Mouse (Mus musculus) limb, embryonic 14.5 days (tissue): ENCODE measurements around the gene Gdf7. TPM values are rescaled to one million over a fixed set of nuclear protein-coding genes. Genes with fewer than 3 reads are reported as not detected.

Experiments
- ATAC-seq: fragments of 200-750 bp; cut with Nextera tagmentation; 2 replicates; pipeline ENCODE4 v1.8.0; 2017; ENCODE audit warnings: low read depth, moderate number of reproducible peaks, moderate TSS enrichment; ENCODE audit not compliant: low FRiP score
- DNase-seq: peaks from one replicate; pipeline ENCODE4 v3.0.0-alpha.2; 2015; ENCODE audit warnings: low spot score
- H3K27ac ChIP-seq: fragments of 300-500 bp; sonication (generic); replicated peaks from 2 replicates; pipeline ENCODE4 v1.5.1; 2014; ENCODE audit warnings: low read depth, mild to moderate bottlenecking, low read length, moderate library complexity, mixed read lengths
- H3K27me3 ChIP-seq: fragments of 300-500 bp; sonication (generic); 2 replicates; pipeline ENCODE4 v1.6.1; 2014; ENCODE audit warnings: low read length, mixed read lengths; ENCODE audit not compliant: control insufficient read depth, insufficient read depth
- H3K36me3 ChIP-seq: fragments of 300-500 bp; sonication (generic); 2 replicates; pipeline ENCODE4 v1.6.1; 2014; ENCODE audit warnings: mild to moderate bottlenecking, low read length, moderate library complexity, mixed read lengths; ENCODE audit not compliant: control insufficient read depth, insufficient read depth
- H3K4me1 ChIP-seq: fragments of 300-500 bp; sonication (generic); 2 replicates; pipeline ENCODE4 v1.6.1; 2014; ENCODE audit warnings: antibody characterized with exemption, low read length, mixed read lengths; ENCODE audit not compliant: control insufficient read depth, insufficient read depth
- H3K4me2 ChIP-seq: fragments of 300-500 bp; sonication (generic); replicated peaks from 2 replicates; pipeline ENCODE4 v1.6.1; 2014; ENCODE audit warnings: low read depth, mild to moderate bottlenecking, low read length, moderate library complexity; ENCODE audit not compliant: severe bottlenecking
- H3K4me3 ChIP-seq: fragments of 300-500 bp; sonication (generic); replicated peaks from 2 replicates; pipeline ENCODE4 v1.5.1; 2014; ENCODE audit warnings: low read length
- H3K9ac ChIP-seq: fragments of 300-500 bp; sonication (generic); 2 replicates; pipeline ENCODE4 v1.6.1; 2014; ENCODE audit warnings: mild to moderate bottlenecking, low read depth, low read length, moderate library complexity; ENCODE audit not compliant: severe bottlenecking
- H3K9me3 ChIP-seq: fragments of 300-500 bp; sonication (generic); 2 replicates; pipeline ENCODE4 v1.6.1; 2016; ENCODE audit warnings: low read length; ENCODE audit not compliant: control insufficient read depth
- POLR2A ChIP-seq: fragments of 200-500 bp; IDR thresholded peaks from 2 replicates; pipeline ENCODE4 v1.8.0; 2012; ENCODE audit warnings: inconsistent platforms, mild to moderate bottlenecking, moderate library complexity, borderline replicate concordance; ENCODE audit not compliant: insufficient read depth, insufficient read length; ENCODE audit errors: extremely low read depth
- WGBS: fragments of 180-500 bp; shearing (Covaris S2); extraction: QIAGEN DNeasy Blood & Tissue Kit; methylation state at CpG from one replicate; pipeline ENCODE4 v1.1.7; 2014; 5-methylcytosine and 5-hydroxymethylcytosine counted together
- polyA plus RNA-seq, 2 experiments: library from polyadenylated mRNA; depleted of rRNA in 1 of 2; stranded (reverse) in 1 of 2; unstranded in 1 of 2; fragments of >200 nt; fragmentation: Nextera tagmentation in 1 of 2; extraction: Ambion mirVana in 1 of 2; gene quantifications; 2 replicates each; pipeline versions ENCODE4 v1.2.1 to v1.2.3; 2012 to 2014

Gene Gdf7
- polyA plus RNA-seq, 2 experiments, result 0.34 to 0.62 TPM

GRCm38 (mm10) chr12:8281225-8282017 is 20.3 kb downstream of the Gdf7 start:
- no peak overlapping the region for H3K4me3 ChIP-seq
- H3K27ac ChIP-seq, result no peak overlapping the region
- no peak for DNase-seq
- 88% methylated on average over 15 of the region's 15 CpGs for WGBS
- no peak for ATAC-seq
- H3K9me3 ChIP-seq, result no peaks in the 10 kb centered on the region
- H3K4me1 ChIP-seq, result no peaks in the 10 kb centered on the region
- no peaks in the 10 kb centered on the region for H3K27me3 ChIP-seq
- no peak overlapping the region for H3K4me2 ChIP-seq
- no peak for TF ChIP-seq POLR2A
- no peak overlapping the region for H3K9ac ChIP-seq
- H3K36me3 ChIP-seq, result peaks cover 18% of the 10 kb centered on the region

DNA sequence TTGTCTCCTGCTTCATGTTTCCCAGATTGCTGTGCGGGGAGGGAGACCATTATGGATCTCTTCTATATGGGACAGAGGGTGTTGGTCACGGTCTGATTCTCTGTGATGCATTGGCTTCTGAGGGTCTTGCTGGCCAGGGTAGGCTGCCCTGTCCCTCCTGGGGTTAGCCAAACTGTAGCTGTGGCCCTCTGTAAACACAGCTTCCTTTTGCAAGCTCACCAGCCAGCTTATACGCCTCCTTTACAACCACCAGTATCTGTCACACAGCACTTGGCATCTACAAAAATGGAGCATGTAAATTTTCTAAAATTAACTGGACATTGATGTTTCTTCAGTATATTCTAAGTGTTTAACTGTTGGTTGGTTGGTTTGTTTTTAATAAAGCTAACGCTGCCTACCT is 26.3 kb downstream of the Gdf7 start:
- Histone ChIP-seq H3K27me3 (no peaks in the 10 kb centered on the region), H3K9me3 (no peaks in the 10 kb centered on the region), H3K4me2 (no peak overlapping the region), H3K4me3 (no peak overlapping the region), H3K36me3 (peaks cover 5% of the 10 kb centered on the region; the same call in 1 of the 2 replicates), H3K9ac (no peak overlapping the region), H3K27ac (no peak overlapping the region), H3K4me1 (no peaks in the 10 kb centered on the region)
- DNase-seq, result no peak
- no peak for TF ChIP-seq POLR2A
- 93% methylated on average over 4 of the region's 4 CpGs for WGBS
- no peak for ATAC-seq

DNA sequence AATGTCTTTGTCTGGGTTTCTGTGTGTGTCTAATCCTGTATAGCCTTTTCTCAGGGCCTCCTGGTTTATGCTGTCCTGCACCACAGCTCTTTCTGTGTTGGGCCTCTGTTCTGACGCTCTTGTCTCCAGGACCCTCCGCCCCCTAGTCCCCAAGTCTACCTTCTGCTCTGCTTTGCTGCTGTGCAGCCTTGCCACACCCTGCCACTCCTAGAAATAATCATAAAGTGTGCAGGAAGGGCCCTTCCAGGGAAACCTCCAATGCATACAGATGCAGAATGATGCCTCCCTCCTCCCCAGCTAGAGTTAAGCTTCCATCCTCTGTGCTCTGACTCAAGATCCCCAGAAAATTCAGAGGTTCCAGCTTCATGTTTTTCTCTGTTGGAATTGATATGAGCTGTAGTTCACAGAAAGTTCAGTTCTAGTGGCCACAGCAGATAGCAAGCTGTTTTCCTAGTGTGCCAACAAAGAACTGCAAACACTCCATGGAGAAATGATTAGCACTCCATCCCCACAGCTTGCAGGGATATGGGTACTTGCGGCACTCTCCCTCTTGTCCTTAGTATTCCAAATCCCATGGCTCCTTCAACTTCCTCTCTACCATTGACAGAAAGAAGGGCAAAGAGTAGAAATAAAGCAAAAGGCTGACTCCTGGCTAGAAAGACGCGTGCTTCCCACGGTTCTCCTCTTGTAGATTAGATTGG is 28.1 kb downstream of the Gdf7 start:
- no peak for TF ChIP-seq POLR2A
- H3K27ac ChIP-seq, result no peak overlapping the region
- 90% methylated on average over 6 of the region's 6 CpGs for WGBS

DNA sequence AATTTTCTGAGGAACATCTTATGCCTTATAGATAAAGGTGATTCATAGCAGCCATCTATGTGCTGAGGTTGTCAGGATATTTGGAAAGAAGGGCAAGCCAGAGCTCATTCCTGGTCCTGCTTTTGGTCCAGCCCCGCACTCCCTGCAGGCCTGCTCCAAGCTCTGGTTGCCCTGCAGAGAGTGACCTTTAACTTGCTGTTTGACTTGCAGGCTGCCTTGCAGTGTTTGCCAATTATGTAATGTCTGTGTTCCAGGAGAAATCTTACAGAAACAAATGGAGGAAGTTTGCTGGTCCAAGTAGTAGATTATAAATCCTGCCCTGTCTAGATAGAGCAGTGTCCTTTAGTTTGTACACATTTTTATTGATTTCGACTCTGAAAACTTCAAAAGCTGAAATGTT is 30.3 kb downstream of the Gdf7 start:
- WGBS, result 92% methylated on average over 2 of the region's 2 CpGs
- H3K4me2 ChIP-seq, result no peak overlapping the region
- ATAC-seq, result no peak
- H3K4me3 ChIP-seq, result no peak overlapping the region
- no peak overlapping the region for H3K9ac ChIP-seq
- 0 out of 2 replicates have a peak, but pooled peaks cover 4% of the 10 kb centered on the region for H3K36me3 ChIP-seq
- no peaks in the 10 kb centered on the region for H3K4me1 ChIP-seq
- no peaks in the 10 kb centered on the region for H3K27me3 ChIP-seq
- no peaks in the 10 kb centered on the region for H3K9me3 ChIP-seq
- TF ChIP-seq POLR2A, result no peak
- DNase-seq, result no peak
- no peak overlapping the region for H3K27ac ChIP-seq

More for the DNA sequence above, 28.1 kb downstream of the Gdf7 start:
- H3K4me2 ChIP-seq, result no peak overlapping the region
- no peaks in the 10 kb centered on the region for H3K27me3 ChIP-seq
- H3K36me3 ChIP-seq, result peaks cover 4% of the 10 kb centered on the region; the same call in 1 of the 2 replicates
- no peaks in the 10 kb centered on the region for H3K4me1 ChIP-seq
- no peaks in the 10 kb centered on the region for H3K9me3 ChIP-seq
- no peak for DNase-seq
- no peak overlapping the region for H3K9ac ChIP-seq
- no peak overlapping the region for H3K4me3 ChIP-seq
- no peak for ATAC-seq

DNA sequence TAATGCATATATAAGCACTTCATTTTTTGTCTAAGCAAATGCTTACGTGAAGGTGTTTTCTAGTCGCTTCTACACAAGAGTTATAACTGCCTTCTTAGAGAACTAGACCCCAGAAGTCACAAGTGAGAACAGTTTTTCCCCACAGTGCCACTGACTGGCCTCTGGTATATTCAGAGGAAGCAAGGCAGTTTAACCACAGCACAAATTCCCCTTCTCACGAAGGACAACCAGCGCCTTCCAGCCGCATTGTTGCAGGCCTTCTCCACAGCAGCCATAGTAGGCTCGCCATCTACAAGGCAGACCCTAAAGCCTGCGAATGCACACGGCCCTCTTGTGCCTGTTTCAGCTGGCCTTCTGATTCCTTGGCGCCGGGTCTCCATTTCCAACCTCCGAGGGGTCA is 32.1 kb downstream of the Gdf7 start:
- WGBS, result 90% methylated on average over 11 of the region's 11 CpGs
- ATAC-seq (no peak), DNase-seq (no peak)
- no peaks in the 10 kb centered on the region for H3K9me3 ChIP-seq
- H3K27me3 ChIP-seq, result no peaks in the 10 kb centered on the region
- no peak overlapping the region for H3K27ac ChIP-seq
- H3K4me1 ChIP-seq, result no peaks in the 10 kb centered on the region
- no peak overlapping the region for H3K9ac ChIP-seq
- TF ChIP-seq POLR2A, result no peak
- no peak overlapping the region for H3K4me3 ChIP-seq
- 0 out of 2 replicates have a peak, but pooled peaks cover 4% of the 10 kb centered on the region for H3K36me3 ChIP-seq
- H3K4me2 ChIP-seq, result no peak overlapping the region
